Mouse (Mus musculus) lung, embryonic 16.5 days (tissue): Measurements from ENCODE around the gene 9930104L06Rik. TPM values are rescaled to one million over a fixed set of nuclear protein-coding genes. Genes with fewer than 3 reads are reported as not detected.
A peak's percentile ranks its signal among the peaks of the same experiment; 100 is the strongest.

ENCODE experiments used
- ATAC-seq: fragments of 200-750 bp; cut with Nextera tagmentation; 2 replicates; pipeline ENCODE4 v1.8.0; 2017; ENCODE audit warnings: low read depth, mild to moderate bottlenecking, moderate library complexity
- H3K27ac ChIP-seq: fragments of 300-500 bp; sonication (generic); 2 replicates; pipeline ENCODE4 v1.5.1; 2014; ENCODE audit warnings: mild to moderate bottlenecking, control low read depth, low read length
- H3K27me3 ChIP-seq: fragments of 300-500 bp; sonication (generic); 2 replicates; pipeline ENCODE4 v1.6.1; 2014; ENCODE audit warnings: low read depth, low read length, mixed read lengths; ENCODE audit not compliant: control insufficient read depth, insufficient read depth
- H3K36me3 ChIP-seq: fragments of 300-500 bp; sonication (generic); 2 replicates; pipeline ENCODE4 v1.6.1; 2014; ENCODE audit warnings: low read length; ENCODE audit not compliant: control insufficient read depth, insufficient read depth
- H3K4me1 ChIP-seq: fragments of 300-500 bp; sonication (generic); replicated peaks from 2 replicates; pipeline ENCODE4 v1.6.1; 2014; ENCODE audit warnings: low read length, mixed read lengths; ENCODE audit not compliant: control insufficient read depth, insufficient read depth
- H3K4me2 ChIP-seq: fragments of 300-500 bp; sonication (generic); 2 replicates; pipeline ENCODE4 v1.6.1; 2014; ENCODE audit warnings: low read depth, low read length, control low read depth
- H3K4me3 ChIP-seq: fragments of 300-500 bp; sonication (generic); 2 replicates; pipeline ENCODE4 v1.5.1; 2014; ENCODE audit warnings: mild to moderate bottlenecking, low read length, control low read depth
- H3K9ac ChIP-seq: fragments of 300-500 bp; sonication (generic); 2 replicates; pipeline ENCODE4 v1.6.1; 2014; ENCODE audit warnings: low read length, control low read depth
- H3K9me3 ChIP-seq: fragments of 300-500 bp; sonication (generic); 2 replicates; pipeline ENCODE4 v1.6.1; 2016; ENCODE audit warnings: low read length; ENCODE audit not compliant: control insufficient read depth
- WGBS: fragments of 180-500 bp; shearing (Covaris S2); extraction: QIAGEN DNeasy Blood & Tissue Kit; methylation state at CpG from one replicate; pipeline ENCODE4 v1.1.7; 2014; 5-methylcytosine and 5-hydroxymethylcytosine counted together
- polyA plus RNA-seq: library from polyadenylated mRNA; unstranded; fragments of >200 nt; fragmentation: Nextera tagmentation; extraction: Ambion mirVana; gene quantifications from 2 replicates; pipeline ENCODE4 v1.2.1, GENCODE M21; 2015

The 9930104L06Rik gene
- polyA plus RNA-seq, 1 experiment from 2014 or later, result 11.1 TPM

DNA sequence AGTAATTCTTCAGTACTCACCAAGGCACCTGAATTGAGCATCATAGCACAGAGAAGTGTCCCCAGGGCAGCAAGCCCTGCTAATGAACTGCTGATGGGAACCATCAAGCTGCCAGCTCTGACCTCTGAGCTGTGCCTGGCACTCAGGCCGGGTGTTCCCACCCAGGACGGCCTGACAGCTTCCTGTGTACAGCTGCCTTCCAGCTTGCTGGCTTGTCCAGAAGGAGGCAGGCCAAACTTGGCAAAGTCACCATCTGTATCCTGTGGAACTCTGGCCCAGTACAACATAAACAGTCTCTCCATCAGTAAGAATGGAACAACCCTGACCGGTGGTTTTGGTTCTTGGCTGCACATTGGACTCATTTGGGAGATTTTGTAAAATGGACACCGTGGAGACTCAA is 16.7 kb downstream of the 9930104L06Rik start:
- Histone ChIP-seq H3K4me1 (peaks cover 13% of the 10 kb centered on the region), H3K4me2 (no peak overlapping the region), H3K36me3 (no peaks in the 10 kb centered on the region), H3K27me3 (no peaks in the 10 kb centered on the region), H3K27ac (no peak overlapping the region), H3K9me3 (no peaks in the 10 kb centered on the region), H3K9ac (no peak overlapping the region), H3K4me3 (no peak overlapping the region)
- WGBS, result 32% methylated on average over 4 of the region's 4 CpGs
- ATAC-seq, result peak; percentile 70

DNA sequence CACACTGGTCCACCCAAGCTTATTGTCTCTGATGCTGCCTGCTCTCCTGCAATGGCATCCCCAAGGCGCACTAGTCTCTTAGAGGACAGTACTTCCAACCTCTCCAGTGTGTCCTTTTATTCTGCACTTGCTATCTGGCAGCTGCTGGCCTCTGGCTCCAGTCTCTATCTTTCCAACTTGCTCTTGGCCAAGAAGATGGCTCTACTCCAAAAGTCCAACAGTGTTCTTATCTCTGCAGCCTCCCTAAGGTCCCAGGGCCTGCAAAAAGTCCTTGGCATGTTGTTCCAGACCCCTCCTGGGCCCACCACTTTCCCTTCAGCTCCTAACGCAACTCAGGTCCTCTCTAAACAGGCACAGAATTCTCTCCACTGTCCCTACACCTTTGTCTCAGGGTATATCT is 20.4 kb downstream of the 9930104L06Rik start:
- 63% methylated on average over 2 of the region's 2 CpGs for WGBS
- Histone ChIP-seq H3K27me3 (no peaks in the 10 kb centered on the region), H3K9ac (no peak overlapping the region), H3K36me3 (no peaks in the 10 kb centered on the region), H3K4me2 (no peak overlapping the region), H3K4me3 (no peak overlapping the region), H3K9me3 (no peaks in the 10 kb centered on the region), H3K27ac (no peak overlapping the region), H3K4me1 (peaks cover 12% of the 10 kb centered on the region)
- no peak for ATAC-seq

DNA sequence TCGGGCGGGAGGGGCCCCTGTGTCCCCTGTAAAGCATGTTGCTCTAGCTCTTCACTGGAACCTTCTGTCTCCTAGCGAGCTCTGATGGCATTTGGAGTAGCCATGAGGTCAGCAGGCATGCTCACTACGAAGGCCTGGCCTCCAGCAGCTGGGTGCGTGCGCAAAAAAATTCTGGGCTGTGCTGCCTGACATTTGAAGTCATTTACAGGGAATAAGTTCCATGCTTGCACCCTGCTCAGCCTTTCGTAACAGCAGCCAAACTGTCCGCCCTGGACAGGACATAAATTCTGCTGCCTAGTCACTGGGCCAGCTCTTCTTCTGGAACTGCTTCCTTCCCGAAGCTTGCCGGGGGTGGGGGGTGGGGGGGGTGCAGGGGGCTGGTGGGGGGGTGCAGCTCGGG is 22.2 kb downstream of the 9930104L06Rik start:
- 37% methylated on average over 11 of the region's 11 CpGs for WGBS

GRCm38 (mm10) chr4:124960940-124961339 is 24.1 kb downstream of the 9930104L06Rik start:
- no peak for ATAC-seq
- Histone ChIP-seq H3K27ac (no peak overlapping the region), H3K4me2 (no peak overlapping the region), H3K4me1 (peaks cover 3% of the 10 kb centered on the region; the same call in 1 of the 2 replicates), H3K36me3 (no peaks in the 10 kb centered on the region), H3K9me3 (no peaks in the 10 kb centered on the region), H3K27me3 (no peaks in the 10 kb centered on the region), H3K9ac (no peak overlapping the region), H3K4me3 (no peak overlapping the region)
- WGBS, result 85% methylated on average over 11 of the region's 11 CpGs

More for the DNA sequence above, 22.2 kb downstream of the 9930104L06Rik start:
- Histone ChIP-seq H3K9ac (no peak overlapping the region), H3K27ac (no peak overlapping the region), H3K9me3 (no peaks in the 10 kb centered on the region), H3K4me3 (no peak overlapping the region), H3K4me2 (no peak overlapping the region), H3K27me3 (no peaks in the 10 kb centered on the region), H3K4me1 (peaks cover 3% of the 10 kb centered on the region; the same call in 1 of the 2 replicates), H3K36me3 (no peaks in the 10 kb centered on the region)
- peak; percentile 86 for ATAC-seq

DNA sequence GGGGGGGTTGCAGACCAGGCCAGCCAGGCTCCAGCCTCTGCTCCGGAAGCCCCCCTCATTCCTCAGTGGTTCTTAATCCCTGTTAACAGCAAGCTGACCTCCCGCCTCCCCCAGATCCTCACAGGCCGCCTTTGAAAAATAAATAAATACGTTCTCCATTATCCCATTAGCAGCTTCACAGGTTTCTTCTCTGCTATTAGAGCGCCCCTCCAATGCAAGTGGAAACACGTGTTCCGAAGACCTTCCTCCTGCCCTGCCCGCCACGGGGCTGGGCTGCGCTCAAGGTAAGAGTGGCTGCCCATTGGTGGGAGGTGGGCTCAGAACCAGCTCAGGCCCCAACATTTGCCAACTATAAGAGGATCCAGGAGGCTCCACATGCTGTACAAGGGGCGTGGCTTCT is 25.7 kb downstream of the 9930104L06Rik start:
- no peak overlapping the region for H3K9ac ChIP-seq
- ATAC-seq, result no peak
- no peaks in the 10 kb centered on the region for H3K9me3 ChIP-seq
- H3K4me3 ChIP-seq, result no peak overlapping the region
- H3K27ac ChIP-seq, result no peak overlapping the region
- 25% methylated on average over 11 of the region's 11 CpGs for WGBS
- no peaks in the 10 kb centered on the region for H3K27me3 ChIP-seq
- no peak overlapping the region for H3K4me2 ChIP-seq
- no peaks in the 10 kb centered on the region for H3K36me3 ChIP-seq
- peaks cover 3% of the 10 kb centered on the region; the same call in 1 of the 2 replicates for H3K4me1 ChIP-seq

GRCm38 (mm10) chr4:124964912-124965599 is 28.2 kb downstream of the 9930104L06Rik start:
- no peaks in the 10 kb centered on the region for H3K27me3 ChIP-seq
- H3K9ac ChIP-seq, result no peak overlapping the region
- H3K4me1 ChIP-seq, result no peaks in the 10 kb centered on the region
- H3K4me2 ChIP-seq, result no peak overlapping the region
- ATAC-seq, result 0 out of 2 replicates have a peak, but pooled peaks have one; percentile 12
- H3K4me3 ChIP-seq, result no peak overlapping the region
- no peaks in the 10 kb centered on the region for H3K36me3 ChIP-seq
- H3K9me3 ChIP-seq, result no peaks in the 10 kb centered on the region
- H3K27ac ChIP-seq, result no peak overlapping the region
- WGBS, result 15% methylated on average over 8 of the region's 8 CpGs

- Histone ChIP-seq H3K27ac (no peak overlapping the region), H3K4me3 (no peak overlapping the region), H3K4me1 (no peaks in the 10 kb centered on the region), H3K9me3 (no peaks in the 10 kb centered on the region), H3K9ac (no peak overlapping the region), H3K4me2 (no peak overlapping the region), H3K27me3 (no peaks in the 10 kb centered on the region), H3K36me3 (no peaks in the 10 kb centered on the region)
- ATAC-seq, result no peak
- WGBS, result 57% methylated on average over 6 of the region's 6 CpGs
Measured at GRCm38 (mm10) chr4:124968711-124969110, 31.9 kb downstream of the 9930104L06Rik start.

DNA sequence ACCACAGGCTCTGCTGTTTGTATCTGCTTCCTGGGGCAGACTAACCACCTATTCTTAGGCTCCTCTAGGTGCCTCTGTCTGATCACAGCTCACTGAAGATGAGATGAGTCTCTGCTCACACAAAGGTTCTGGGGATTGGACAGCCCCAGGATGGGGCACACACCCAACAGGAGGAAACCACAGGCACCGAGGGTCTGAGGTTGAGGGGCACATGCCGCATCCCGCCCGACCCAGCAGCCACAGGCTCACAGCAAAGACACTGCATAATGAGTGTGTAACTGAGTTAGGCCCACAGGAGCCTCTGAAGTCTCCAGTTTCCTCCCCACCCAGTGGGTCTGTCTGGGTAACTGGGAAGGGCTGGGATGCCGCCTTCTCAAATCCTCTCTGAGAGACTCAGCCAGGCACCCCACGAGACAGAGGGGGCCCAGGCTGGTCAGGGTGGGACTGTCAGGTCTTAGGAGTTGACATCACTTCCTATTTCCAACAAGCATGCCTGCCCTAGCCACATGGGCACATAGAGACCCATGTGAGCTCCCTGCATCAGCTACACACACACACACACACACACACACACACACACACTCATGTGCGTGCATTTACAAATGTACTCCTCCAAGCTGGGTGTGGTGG is 32.5 kb downstream of the 9930104L06Rik start:
- no peak for ATAC-seq
- WGBS, result 65% methylated on average over 7 of the region's 7 CpGs
- no peak overlapping the region for H3K9ac ChIP-seq
- H3K4me3 ChIP-seq, result no peak overlapping the region
- H3K36me3 ChIP-seq, result no peaks in the 10 kb centered on the region
- no peaks in the 10 kb centered on the region for H3K9me3 ChIP-seq
- H3K4me2 ChIP-seq, result no peak overlapping the region
- no peaks in the 10 kb centered on the region for H3K4me1 ChIP-seq
- H3K27me3 ChIP-seq, result no peaks in the 10 kb centered on the region
- H3K27ac ChIP-seq, result no peak overlapping the region

- H3K27me3 ChIP-seq, result no peaks in the 10 kb centered on the region
- no peak for ATAC-seq
- no peaks in the 10 kb centered on the region for H3K9me3 ChIP-seq
- no peaks in the 10 kb centered on the region for H3K36me3 ChIP-seq
- no peaks in the 10 kb centered on the region for H3K4me1 ChIP-seq
- no peak overlapping the region for H3K27ac ChIP-seq
- H3K4me3 ChIP-seq, result no peak overlapping the region
- H3K4me2 ChIP-seq, result no peak overlapping the region
- 58% methylated on average over 11 of the region's 11 CpGs for WGBS
- H3K9ac ChIP-seq, result no peak overlapping the region
Measured at GRCm38 (mm10) chr4:124970194-124970593, 33.3 kb downstream of the 9930104L06Rik start.
